Mouse (Mus musculus): Measurements from ENCODE around the gene Entpd1.

Entpd1 gene

DNA sequence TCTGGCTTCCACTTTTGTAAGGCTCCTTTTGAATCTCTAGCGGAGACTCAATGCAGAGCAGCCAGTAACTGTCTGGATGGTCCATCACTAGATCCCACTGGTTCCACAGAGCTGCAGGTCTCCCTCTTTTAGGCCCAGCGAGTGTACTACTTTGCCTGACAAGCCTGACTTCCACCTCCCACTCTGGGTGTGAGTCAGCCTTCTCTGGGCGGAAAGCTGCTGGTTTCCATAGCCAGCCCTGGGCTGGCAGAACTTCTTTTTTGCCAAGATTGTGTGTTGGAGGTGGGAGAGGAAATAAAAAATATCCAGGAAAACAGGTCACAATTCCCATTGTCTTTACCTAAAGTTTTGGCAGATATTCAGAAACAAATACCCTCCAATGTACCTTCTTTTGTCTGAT lies 17.9 kb downstream of the Entpd1 start:
- DNase-seq = no peak

GRCm38 (mm10) chr19:40630606-40631005 lies 18.4 kb downstream of the Entpd1 start:
- DNase-seq = no peak

DNA sequence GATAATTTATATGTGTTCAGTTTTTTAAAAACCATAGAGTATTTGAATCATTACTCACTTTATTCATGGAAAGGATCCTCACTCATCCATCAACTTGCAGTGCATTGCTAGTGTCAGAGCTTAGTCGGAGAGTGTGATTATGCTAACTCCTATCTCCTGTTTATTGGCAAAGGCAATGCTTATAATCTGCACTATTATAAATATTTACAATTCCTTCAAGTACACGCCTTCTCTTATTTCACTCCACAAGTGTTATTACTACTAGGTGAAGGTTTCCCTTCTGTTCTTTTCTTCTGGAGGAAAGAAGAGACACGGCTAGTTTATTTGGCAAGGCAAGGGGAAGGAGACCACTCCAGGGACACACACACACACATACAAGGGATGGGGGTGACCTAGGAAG lies 20.0 kb downstream of the Entpd1 start:
- DNase-seq = no peak

DNA sequence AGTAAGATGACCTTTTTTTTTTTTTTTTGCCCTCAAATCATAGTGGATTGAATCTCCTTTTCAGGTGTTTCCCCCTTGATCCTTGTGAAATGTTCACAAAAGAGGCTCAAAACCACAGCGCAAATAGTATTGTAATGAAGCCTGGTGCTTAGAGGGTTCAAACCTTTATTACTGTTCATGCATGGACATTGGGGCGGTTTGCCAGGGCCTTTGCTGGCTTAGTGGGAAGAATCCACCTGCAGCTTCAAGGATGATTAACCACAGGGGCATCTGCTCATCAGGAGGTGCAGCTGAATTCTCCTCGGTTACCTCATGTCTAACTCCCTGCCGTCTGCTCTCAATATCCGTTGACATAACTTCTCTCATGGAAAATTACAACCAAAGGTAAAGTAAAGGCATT lies 20.5 kb downstream of the Entpd1 start:
- DNase-seq = no peak

DNA sequence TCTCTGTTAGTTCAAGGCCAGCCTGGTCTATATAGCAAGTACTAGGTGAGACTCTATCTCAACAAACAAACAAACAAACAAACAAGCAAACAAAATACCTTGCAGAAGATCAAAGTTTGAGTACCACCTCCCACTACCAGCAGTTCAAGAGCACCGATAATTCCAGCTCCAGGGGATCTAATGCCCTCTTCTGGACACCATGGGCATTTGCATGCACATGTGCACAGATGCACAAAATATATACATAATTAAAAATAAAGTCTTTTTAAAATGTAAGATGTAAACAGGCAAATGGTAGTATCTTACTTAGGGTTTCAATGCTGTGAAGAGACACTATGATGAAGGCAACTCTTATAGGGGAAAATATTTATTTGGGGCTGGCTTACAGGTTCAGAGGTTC lies 21.0 kb downstream of the Entpd1 start:
- DNase-seq = no peak

DNA sequence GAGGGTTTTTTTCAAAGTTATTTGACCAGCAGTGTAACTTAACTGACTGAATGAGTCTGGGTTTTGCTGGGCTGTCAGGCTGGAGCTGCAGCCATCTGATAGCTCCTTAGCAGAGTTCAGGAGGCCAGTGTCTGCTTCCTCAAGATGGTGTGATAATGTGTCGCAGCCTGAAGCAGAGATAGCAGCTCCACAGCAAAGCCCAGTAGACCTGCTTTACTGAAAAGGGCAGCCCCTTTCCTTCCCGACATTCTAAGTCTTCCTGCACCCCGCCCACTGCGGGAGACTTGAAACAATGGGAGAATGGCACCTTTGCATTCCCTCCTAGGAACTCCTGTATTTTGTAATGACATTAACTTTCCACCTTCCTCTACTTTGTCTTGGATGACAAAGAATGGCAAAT lies 24.9 kb downstream of the Entpd1 start:
- DNase-seq = no peak

GRCm38 (mm10) chr19:40637601-40638000 lies 25.4 kb downstream of the Entpd1 start:
- DNase-seq = no peak

DNA sequence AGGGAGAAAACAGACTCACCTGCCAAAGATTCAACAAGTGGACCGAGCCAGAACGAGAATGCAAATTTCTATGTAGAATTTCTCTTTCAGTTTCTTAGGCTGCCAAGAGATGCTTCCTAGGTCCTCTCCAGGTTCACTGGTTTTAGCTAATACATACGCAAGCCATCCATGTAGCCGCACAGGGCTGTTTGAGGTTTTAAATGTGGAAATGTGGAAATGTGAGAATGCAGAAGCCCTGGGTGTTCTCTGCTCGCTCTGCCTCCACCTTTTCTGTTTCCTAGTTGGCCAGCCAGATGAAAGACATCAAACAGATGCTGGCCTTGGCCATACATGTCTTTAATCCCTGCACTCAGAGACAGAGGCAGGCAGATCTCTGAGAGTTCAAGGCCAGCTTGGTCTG lies 26.4 kb downstream of the Entpd1 start:
- no peak for DNase-seq

GRCm38 (mm10) chr19:40639729-40640304 lies 27.7 kb downstream of the Entpd1 start:
- no peak for DNase-seq

GRCm38 (mm10) chr19:40640799-40641198 lies 28.6 kb downstream of the Entpd1 start:
- DNase-seq = no peak

DNA sequence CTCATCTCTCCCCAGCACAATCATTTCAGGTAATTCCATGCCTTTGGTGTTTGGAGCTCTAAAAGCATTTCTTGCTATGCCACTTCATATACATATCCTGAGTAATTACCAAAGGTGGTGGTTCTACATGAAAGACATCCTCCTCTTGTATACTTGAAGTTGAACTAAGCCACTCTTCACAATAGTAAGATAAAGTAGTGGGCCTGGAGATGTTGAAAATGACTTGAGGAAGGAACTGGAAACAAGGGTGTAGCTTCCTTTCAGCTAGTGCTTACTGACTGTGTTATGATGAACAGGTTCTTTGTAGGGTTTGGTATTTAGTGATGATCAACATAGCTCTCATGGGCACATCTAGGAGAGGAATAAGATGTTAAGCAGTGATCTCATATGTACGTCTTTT lies 31.7 kb downstream of the Entpd1 start:
- no peak for DNase-seq

- peak; percentile 8 for DNase-seq
These were observed 34.2 kb downstream of the Entpd1 start for GRCm38 (mm10) chr19:40646379-40646778.

DNA sequence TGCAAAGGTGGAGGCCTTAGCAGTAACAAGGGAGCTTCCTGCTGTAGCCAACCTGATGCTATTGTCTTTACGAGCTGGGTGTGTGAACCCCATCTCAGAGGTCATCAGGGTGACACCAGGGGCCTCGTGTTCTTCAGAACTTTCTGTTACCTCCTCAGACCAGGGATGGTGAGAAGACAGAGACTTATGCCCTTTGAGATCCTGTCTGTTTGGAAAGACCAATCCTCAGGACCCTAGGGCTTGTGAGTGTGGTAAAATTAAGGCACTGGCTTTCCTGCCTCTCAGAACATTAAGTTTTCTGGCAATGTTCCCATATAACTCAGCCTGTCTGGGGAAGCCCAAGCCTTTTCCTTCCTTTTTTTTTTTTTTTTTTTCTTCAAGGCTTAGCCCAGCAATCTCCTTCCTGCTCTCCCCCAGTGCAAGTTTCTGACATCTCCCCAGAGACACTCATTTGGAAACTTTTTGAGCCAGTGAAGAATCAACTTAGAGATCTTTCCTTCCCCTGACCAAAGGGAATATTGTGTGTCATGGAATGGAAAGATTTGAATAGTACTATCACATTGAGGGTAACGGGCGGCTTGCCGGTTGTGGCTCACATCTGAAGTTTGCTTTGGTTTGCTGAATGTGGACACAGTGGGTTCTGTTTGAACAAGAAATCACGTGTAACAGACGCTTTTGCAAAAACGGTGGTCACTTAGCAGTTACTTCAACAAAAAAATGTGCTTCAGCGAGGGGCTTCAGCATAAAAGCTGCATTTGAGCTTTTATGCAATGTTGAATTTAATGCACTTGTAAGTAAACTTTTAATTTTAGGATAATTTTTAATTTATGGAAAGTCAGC lies 35.4 kb downstream of the Entpd1 start:
- DNase-seq = peak; percentile 4

GRCm38 (mm10) chr19:40650090-40650489 lies 37.9 kb downstream of the Entpd1 start:
- no peak for DNase-seq

GRCm38 (mm10) chr19:40656207-40656606 lies 44.0 kb downstream of the Entpd1 start:
- DNase-seq = no peak

DNA sequence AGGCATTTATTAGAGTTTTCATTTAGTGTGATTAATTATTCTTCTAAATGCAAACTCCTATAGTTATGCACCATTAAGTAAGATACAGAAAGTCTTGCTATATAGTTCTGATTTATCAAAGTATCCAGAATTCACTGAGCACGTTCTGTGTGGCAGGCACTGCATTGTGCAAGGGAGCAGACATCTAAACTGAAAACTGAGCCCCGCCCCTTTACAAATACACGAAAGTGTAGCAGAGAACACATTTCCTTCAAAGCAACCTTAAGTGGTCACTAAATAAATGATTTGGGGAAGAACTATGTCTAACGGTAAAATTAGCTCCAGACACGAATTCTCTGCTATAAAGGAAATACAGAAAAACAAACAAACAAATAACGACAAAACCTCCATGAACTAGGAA lies 46.1 kb downstream of the Entpd1 start:
- DNase-seq = no peak

GRCm38 (mm10) chr19:40658935-40659334 lies 46.8 kb downstream of the Entpd1 start:
- peak; percentile 8 for DNase-seq

DNA sequence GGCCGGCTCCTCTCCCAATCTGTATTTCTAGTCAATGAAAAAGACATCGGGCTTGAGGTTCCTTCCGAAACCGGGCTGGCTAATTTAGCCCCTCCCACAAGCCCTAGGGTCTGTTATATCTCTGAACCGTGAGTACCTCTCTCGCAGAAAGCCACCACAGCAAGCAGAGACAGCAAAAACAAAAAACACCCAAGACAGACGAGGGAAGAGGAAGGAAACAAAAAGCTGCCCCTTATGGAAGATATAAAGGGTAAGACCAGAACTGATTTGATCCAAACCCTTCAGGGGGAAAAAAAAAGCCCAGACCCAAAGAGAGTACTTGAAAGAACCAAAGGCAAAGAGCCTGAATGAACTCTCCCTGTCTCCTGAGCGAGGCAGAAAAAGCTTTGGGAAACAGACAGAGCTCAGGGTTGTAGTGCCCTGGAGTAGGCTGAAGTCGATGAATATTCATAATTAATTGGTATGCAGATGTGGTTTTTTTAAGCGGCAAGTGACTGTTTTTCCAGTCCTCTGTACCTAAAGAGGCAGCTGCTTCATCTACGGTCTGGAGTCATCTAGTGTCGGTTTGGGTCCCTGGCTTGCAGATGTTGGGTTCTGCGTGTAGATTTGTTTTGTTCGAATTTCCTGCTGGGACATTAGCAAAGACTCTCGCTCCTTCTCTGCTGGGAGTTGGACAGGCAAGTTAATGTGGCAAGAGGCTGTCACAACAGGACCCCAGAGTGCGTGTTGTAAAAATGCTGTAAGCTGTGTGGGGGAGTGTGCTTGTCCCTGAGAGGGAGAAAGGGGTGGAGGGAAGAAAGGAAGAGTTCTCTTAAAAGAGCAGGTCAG lies 47.7 kb downstream of the Entpd1 start:
- peak; percentile 58 for DNase-seq

DNA sequence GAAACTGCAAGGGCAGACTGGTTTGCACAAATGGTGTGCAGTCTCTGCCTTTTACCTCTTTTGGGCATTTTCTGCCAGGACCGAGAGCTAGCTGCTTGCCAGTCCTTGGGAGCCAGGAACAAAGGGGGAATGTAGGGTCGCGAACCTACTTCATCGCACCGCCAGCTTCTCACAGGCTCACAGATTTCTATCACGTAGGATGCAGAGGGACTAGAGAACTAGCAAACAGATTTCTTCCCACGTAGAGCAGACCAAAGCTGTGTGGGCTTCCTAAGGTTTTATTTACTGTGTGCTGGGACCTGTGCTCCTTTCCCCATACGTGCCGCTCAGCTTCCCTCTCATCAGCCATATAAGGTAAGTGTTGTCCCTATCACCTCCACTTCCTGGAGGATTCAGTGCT lies 48.3 kb downstream of the Entpd1 start:
- DNase-seq = peak; percentile 47

GRCm38 (mm10) chr19:40661108-40661507 lies 48.9 kb downstream of the Entpd1 start:
- DNase-seq = no peak

DNA sequence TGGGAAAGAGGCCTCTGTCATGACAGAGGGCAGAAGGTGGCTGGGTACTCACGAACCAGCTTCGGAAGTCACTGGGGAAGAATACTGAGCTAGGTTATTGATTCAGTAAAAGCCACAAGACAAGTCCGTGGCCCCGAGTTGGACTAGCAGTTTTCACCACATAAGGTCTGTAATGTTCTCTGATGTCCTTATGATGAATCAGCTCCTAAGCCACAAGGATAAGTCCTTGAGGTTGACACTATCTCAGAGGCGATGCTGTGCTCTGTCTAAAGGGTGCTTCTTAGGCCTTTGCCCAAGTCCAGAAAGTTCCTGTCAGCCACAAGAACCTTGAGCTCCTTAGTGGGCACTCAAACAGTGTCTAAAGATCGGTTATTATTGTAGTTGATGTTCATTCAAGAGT lies 49.7 kb downstream of the Entpd1 start:
- DNase-seq = no peak

DNA sequence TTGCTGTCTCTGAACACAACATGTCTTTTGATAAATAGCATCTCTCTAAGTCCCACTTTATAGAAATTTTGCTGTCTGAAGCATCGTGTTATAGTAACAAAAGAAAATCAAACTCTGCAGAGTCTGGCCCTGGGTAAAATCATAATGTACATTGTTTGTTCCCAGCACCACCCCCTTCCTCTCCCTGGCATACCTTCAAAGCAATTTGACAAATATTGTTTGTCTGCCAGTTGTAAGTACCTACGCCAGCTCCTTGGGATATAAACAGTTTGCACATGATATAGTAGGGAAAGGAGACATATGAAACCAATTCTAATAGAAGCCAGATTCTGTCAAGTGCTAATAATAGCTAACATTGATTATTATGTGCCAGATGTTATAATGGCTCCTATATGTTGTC lies 50.6 kb downstream of the Entpd1 start:
- DNase-seq = no peak

DNA sequence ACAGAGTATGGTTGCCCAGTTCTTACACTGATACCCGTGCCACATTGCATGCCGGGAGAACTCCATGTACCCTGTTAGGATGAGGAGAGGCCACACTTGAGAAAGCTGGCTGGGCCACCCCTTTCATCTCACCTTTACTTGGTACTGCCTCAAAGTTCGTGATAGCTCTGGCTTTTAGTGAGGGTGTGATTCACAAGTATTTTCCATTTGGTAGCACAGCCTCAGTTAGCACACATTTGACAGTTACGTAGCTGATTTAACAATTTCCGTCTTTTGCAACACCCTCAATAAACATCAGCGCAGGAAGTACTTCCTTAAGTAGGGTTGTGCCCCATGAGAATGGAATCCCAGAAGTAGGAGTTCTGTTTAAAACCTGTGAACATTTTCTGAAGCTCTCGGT lies 53.6 kb downstream of the Entpd1 start:
- no peak for DNase-seq

GRCm38 (mm10) chr19:40667111-40667510 lies 54.9 kb downstream of the Entpd1 start:
- no peak for DNase-seq

Data from embryo, embryonic 11 days (tissue).